Mouse (Mus musculus): ENCODE measurements at regions not wholly inside any gene's neighbourhood (a gene's known extent, or its start where the extent isn't known, plus 50 kb on each side); places are given as distances from the start of the nearest gene placed in this dataset.

- TF ChIP-seq POLR2A (IDR thresholded peaks at IDR 0.05; ENCODE audit: extremely low read depth, insufficient read depth, low read length) (no peak), CTCF (IDR thresholded peaks at IDR 0.05; ENCODE audit: extremely low read depth, insufficient read depth, low read length) (no peak)
Observed at GRCm38 (mm10) chr14:54121340-54121739, 132.6 kb downstream of the Dad1 start.
